Mouse (Mus musculus): ENCODE results near the gene Hnrnpu.

DNA sequence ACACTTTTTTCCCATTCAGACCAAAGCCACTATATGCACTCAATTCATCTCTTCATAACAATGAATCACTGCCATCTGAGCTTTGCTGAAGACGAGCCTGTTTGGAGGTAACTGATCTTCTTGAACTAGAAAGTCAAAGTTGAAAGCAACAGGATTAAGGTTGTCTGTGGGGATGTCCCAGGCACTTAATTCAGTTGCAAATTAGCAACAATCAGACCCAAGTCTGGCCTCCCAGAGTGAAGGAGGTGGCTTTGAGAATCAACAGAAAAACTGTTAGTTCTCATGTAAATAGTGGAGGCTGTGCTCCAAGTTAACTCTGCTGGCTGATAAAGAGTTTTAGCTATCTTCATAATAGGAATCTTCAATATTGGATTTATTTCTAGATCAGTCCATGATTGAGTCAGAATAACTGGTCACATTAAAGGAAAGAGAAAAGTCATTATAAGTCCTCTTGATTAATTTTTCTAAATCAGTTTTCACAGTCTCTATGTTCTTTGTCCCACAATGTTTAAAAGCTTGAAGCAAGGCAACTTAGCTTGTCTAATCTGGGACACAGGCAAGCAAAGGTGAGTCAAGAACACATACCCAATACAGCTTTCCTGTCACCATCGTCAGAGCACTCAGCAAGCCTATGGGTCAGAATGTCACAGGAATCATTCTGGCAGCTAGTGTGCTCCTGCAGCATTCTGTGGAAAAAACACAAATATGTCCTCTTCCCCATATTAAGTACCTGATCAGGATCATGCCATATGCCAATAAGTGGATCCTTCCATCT lies 53.5 kb downstream of the Hnrnpu start:
- TF ChIP-seq POLR2A (IDR thresholded peaks at IDR 0.05; ENCODE audit: borderline replicate concordance, control insufficient read depth, low read depth, low read length) (no peak), CTCF (IDR thresholded peaks at IDR 0.05; ENCODE audit: control insufficient read depth, insufficient read depth, low read length) (no peak)

All from bone marrow, adult 2 months (tissue).